Mouse (Mus musculus) CD4-positive, CD25-positive, alpha-beta regulatory T cell (primary cell): ENCODE measurements around the gene Alg6. TPM values are rescaled to one million over a fixed set of nuclear protein-coding genes. Genes with fewer than 3 reads are reported as not detected.

Experiments used
- polyA plus RNA-seq: library from polyadenylated mRNA; unstranded; fragments of 100-300 nt; shearing (Covaris generic); gene quantifications from one replicate; pipeline ENCODE4 v1.2.1, GENCODE M21; 2017

Gene Alg6
- 6.4 TPM for polyA plus RNA-seq

DNA sequence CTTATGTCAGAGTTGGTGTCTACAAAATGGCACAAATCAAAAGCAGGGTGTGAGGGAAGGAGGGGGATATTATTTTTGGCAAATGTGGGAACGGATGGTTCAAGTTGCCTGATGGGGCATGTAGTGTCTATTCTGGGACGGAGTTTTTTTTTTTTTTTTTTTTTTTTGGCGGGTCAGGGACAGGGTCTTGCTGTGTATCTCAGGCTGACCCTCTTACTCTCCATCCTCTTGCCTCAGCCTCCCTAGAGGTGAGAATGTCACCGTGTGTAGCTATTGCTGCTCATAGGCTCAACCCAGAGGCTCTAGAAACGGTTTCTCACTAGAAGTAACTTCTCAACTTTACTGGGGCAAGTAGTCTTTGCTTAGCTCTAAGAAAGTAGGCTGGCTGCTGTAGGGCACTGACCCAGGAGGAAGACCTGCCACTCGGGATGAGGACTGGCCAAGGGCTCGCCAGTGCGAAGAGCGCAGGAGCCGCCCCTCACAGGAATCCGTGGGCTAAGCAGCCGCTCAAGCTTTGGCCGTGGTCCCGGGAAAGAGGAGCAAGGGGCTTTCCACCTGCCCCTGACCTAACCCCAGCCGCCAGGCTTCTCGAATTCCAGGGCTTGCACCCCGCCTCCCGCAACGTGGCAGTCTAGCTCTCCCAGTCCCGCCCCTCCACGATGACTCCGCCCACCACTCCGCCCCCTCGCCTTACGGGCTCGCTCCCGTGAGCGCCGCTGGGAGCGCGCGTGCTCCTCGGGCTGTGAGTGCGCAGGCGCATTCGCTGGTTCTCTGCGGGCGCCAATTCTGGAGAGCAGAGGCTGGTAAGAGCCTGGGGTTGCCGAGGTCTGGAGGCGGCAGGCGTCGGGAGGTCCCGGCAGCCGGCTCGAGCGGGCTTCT lies at the start of gene Alg6:
Gene Alg6, plus strand, starts transcription at position 761 of the 879 bp plus-strand sequence.

Other genes with a start within 250 kb of the Alg6 start
- 0.07 TPM for gene Foxd3, start 59.4 kb upstream of the Alg6 start, polyA plus RNA-seq
- 4.5 TPM for gene Efcab7, start 113.5 kb downstream of the Alg6 start, polyA plus RNA-seq
- 40.7 TPM for gene Pgm1, start 213.8 kb downstream of the Alg6 start, polyA plus RNA-seq
- 31.8 TPM for gene Itgb3bp, start 214.1 kb downstream of the Alg6 start, polyA plus RNA-seq